Mouse (Mus musculus): ENCODE measurements around the gene Gm20850.
"Not testable (repeated sequence)": the region's sequence is repeated elsewhere in the genome, so short reads cannot be mapped to it uniquely, and the experiment has no call there.

The Gm20850 gene

DNA sequence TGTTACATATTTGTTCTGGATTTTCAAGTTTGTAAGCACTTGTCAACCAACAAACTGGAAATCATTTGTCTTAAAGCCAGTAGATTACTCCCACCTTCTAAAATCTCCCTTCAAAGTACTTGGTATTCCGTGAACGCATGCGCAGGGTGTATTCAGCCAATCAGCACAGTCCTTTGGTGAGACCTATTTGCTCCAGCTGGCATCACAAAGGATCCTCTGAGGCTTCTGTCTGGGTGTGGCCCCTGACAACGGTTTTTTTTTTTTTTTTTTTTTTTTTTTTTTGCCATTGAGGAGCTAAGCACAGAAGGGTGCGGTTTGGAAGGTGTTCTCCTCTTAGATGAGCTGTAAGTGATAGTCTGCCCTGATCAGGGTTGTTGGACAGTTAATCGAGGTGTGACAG lies at the start of gene Gm20850:
TSS of gene Gm20850 (plus strand) at position 301 of the 400 bp plus-strand sequence.
- not testable (repeated sequence) for DNase-seq (ENCODE audit: low spot score in 2 of 2)
